Mouse (Mus musculus): Measurements from ENCODE around the gene Hdac7. TPM values are rescaled to one million over a fixed set of nuclear protein-coding genes. Genes with fewer than 3 reads are reported as not detected.

The Hdac7 gene
- polyA plus RNA-seq, 1 experiment from 2014 or later = 28.3 TPM

GRCm38 (mm10) chr15:97812875-97813274, 31.4 kb downstream of the Hdac7 start:
- H3K4me2 ChIP-seq (ENCODE audit: low read length) = no peak overlapping the region
- no peaks in the 10 kb centered on the region for H3K9me3 ChIP-seq (ENCODE audit: control insufficient read depth, low read length)
- H3K4me1 ChIP-seq (replicated peaks; ENCODE audit: control insufficient read depth, insufficient read depth, low read length) = peaks cover 20% of the 10 kb centered on the region
- DNase-seq (ENCODE audit: low spot score) = no peak
- 63% methylated on average over 7 of the region's 7 CpGs for WGBS
- no peak for ATAC-seq (replicated peaks; ENCODE audit: low FRiP score, low TSS enrichment, low read depth)
- H3K27ac ChIP-seq (ENCODE audit: low read depth) = no peak overlapping the region; the same call in 1 of the 2 replicates
- H3K4me3 ChIP-seq (ENCODE audit: low read depth, low read length) = no peak overlapping the region
- peaks cover 29% of the 10 kb centered on the region for H3K36me3 ChIP-seq (ENCODE audit: control insufficient read depth, insufficient read depth, low read length)
- no peaks in the 10 kb centered on the region for H3K27me3 ChIP-seq (replicated peaks; ENCODE audit: control insufficient read depth, insufficient read depth, low read length)
- no peak overlapping the region for H3K9ac ChIP-seq (ENCODE audit: low read length)

GRCm38 (mm10) chr15:97812126-97812525, 32.2 kb downstream of the Hdac7 start:
- ATAC-seq (replicated peaks; ENCODE audit: low FRiP score, low TSS enrichment, low read depth) (no peak), DNase-seq (ENCODE audit: low spot score) (no peak)
- no peaks in the 10 kb centered on the region for H3K27me3 ChIP-seq (replicated peaks; ENCODE audit: control insufficient read depth, insufficient read depth, low read length)
- H3K4me2 ChIP-seq (ENCODE audit: low read length) = no peak overlapping the region
- no peaks in the 10 kb centered on the region for H3K9me3 ChIP-seq (ENCODE audit: control insufficient read depth, low read length)
- H3K27ac ChIP-seq (ENCODE audit: low read depth) = no peak overlapping the region
- H3K4me1 ChIP-seq (replicated peaks; ENCODE audit: control insufficient read depth, insufficient read depth, low read length) = peaks cover 20% of the 10 kb centered on the region
- no peak overlapping the region for H3K9ac ChIP-seq (ENCODE audit: low read length)
- peaks cover 36% of the 10 kb centered on the region for H3K36me3 ChIP-seq (ENCODE audit: control insufficient read depth, insufficient read depth, low read length)
- H3K4me3 ChIP-seq (ENCODE audit: low read depth, low read length) = no peak overlapping the region
- WGBS = 79% methylated on average over 6 of the region's 6 CpGs

GRCm38 (mm10) chr15:97811307-97811706, 33.0 kb downstream of the Hdac7 start:
- no peak overlapping the region for H3K27ac ChIP-seq (ENCODE audit: low read depth)
- peaks cover 20% of the 10 kb centered on the region for H3K4me1 ChIP-seq (replicated peaks; ENCODE audit: control insufficient read depth, insufficient read depth, low read length)
- no peak overlapping the region for H3K4me3 ChIP-seq (ENCODE audit: low read depth, low read length)
- H3K36me3 ChIP-seq (ENCODE audit: control insufficient read depth, insufficient read depth, low read length) = peaks cover 44% of the 10 kb centered on the region
- no peak overlapping the region for H3K9ac ChIP-seq (ENCODE audit: low read length)
- WGBS = 87% methylated on average over 9 of the region's 9 CpGs
- H3K27me3 ChIP-seq (replicated peaks; ENCODE audit: control insufficient read depth, insufficient read depth, low read length) = no peaks in the 10 kb centered on the region
- no peaks in the 10 kb centered on the region for H3K9me3 ChIP-seq (ENCODE audit: control insufficient read depth, low read length)
- DNase-seq (ENCODE audit: low spot score) = no peak
- ATAC-seq (replicated peaks; ENCODE audit: low FRiP score, low TSS enrichment, low read depth) = no peak
- H3K4me2 ChIP-seq (ENCODE audit: low read length) = no peak overlapping the region

- H3K4me1 ChIP-seq (replicated peaks; ENCODE audit: control insufficient read depth, insufficient read depth, low read length) = peaks cover 20% of the 10 kb centered on the region
- no peak overlapping the region for H3K9ac ChIP-seq (ENCODE audit: low read length)
- no peak overlapping the region for H3K4me2 ChIP-seq (ENCODE audit: low read length)
- ATAC-seq (replicated peaks; ENCODE audit: low FRiP score, low TSS enrichment, low read depth) (no peak), DNase-seq (ENCODE audit: low spot score) (no peak)
- H3K9me3 ChIP-seq (ENCODE audit: control insufficient read depth, low read length) = no peaks in the 10 kb centered on the region
- H3K4me3 ChIP-seq (ENCODE audit: low read depth, low read length) = no peak overlapping the region
- 92% methylated on average over 5 of the region's 5 CpGs for WGBS
- H3K36me3 ChIP-seq (ENCODE audit: control insufficient read depth, insufficient read depth, low read length) = peaks cover 52% of the 10 kb centered on the region
- H3K27me3 ChIP-seq (replicated peaks; ENCODE audit: control insufficient read depth, insufficient read depth, low read length) = no peaks in the 10 kb centered on the region
- no peak overlapping the region for H3K27ac ChIP-seq (ENCODE audit: low read depth)
These were observed 33.9 kb downstream of the Hdac7 start for GRCm38 (mm10) chr15:97810399-97810798.

- 83% methylated on average over 5 of the region's 5 CpGs for WGBS
- no peak for DNase-seq (ENCODE audit: low spot score)
These were observed 34.4 kb downstream of the Hdac7 start for GRCm38 (mm10) chr15:97809942-97810341.

GRCm38 (mm10) chr15:97809206-97809605, 35.1 kb downstream of the Hdac7 start:
- no peaks in the 10 kb centered on the region for H3K27me3 ChIP-seq (replicated peaks; ENCODE audit: control insufficient read depth, insufficient read depth, low read length)
- H3K36me3 ChIP-seq (ENCODE audit: control insufficient read depth, insufficient read depth, low read length) = peaks cover 61% of the 10 kb centered on the region
- 82% methylated on average over 14 of the region's 14 CpGs for WGBS
- H3K4me1 ChIP-seq (replicated peaks; ENCODE audit: control insufficient read depth, insufficient read depth, low read length) = peaks cover 13% of the 10 kb centered on the region
- no peak overlapping the region for H3K9ac ChIP-seq (ENCODE audit: low read length)
- ATAC-seq (replicated peaks; ENCODE audit: low FRiP score, low TSS enrichment, low read depth) = no peak
- H3K4me2 ChIP-seq (ENCODE audit: low read length) = no peak overlapping the region
- no peak overlapping the region for H3K4me3 ChIP-seq (ENCODE audit: low read depth, low read length)
- no peak for DNase-seq (ENCODE audit: low spot score)
- H3K27ac ChIP-seq (ENCODE audit: low read depth) = no peak overlapping the region
- no peaks in the 10 kb centered on the region for H3K9me3 ChIP-seq (ENCODE audit: control insufficient read depth, low read length)

More at GRCm38 (mm10) chr15:97809942-97810341, 34.4 kb downstream of the Hdac7 start:
- Histone ChIP-seq H3K9ac (ENCODE audit: low read length) (no peak overlapping the region), H3K4me1 (replicated peaks; ENCODE audit: control insufficient read depth, insufficient read depth, low read length) (peaks cover 20% of the 10 kb centered on the region), H3K4me2 (ENCODE audit: low read length) (no peak overlapping the region), H3K9me3 (ENCODE audit: control insufficient read depth, low read length) (no peaks in the 10 kb centered on the region), H3K27me3 (replicated peaks; ENCODE audit: control insufficient read depth, insufficient read depth, low read length) (no peaks in the 10 kb centered on the region), H3K36me3 (ENCODE audit: control insufficient read depth, insufficient read depth, low read length) (peaks cover 56% of the 10 kb centered on the region), H3K27ac (ENCODE audit: low read depth) (no peak overlapping the region), H3K4me3 (ENCODE audit: low read depth, low read length) (no peak overlapping the region)
- no peak for ATAC-seq (replicated peaks; ENCODE audit: low FRiP score, low TSS enrichment, low read depth)

- Histone ChIP-seq H3K9ac (ENCODE audit: low read length) (no peak overlapping the region), H3K4me2 (ENCODE audit: low read length) (no peak overlapping the region), H3K9me3 (ENCODE audit: control insufficient read depth, low read length) (no peaks in the 10 kb centered on the region), H3K36me3 (ENCODE audit: control insufficient read depth, insufficient read depth, low read length) (peaks cover 61% of the 10 kb centered on the region), H3K27ac (ENCODE audit: low read depth) (no peak overlapping the region), H3K4me1 (replicated peaks; ENCODE audit: control insufficient read depth, insufficient read depth, low read length) (peaks cover 6% of the 10 kb centered on the region), H3K4me3 (ENCODE audit: low read depth, low read length) (no peak overlapping the region), H3K27me3 (replicated peaks; ENCODE audit: control insufficient read depth, insufficient read depth, low read length) (no peaks in the 10 kb centered on the region)
- no peak for DNase-seq (ENCODE audit: low spot score)
- WGBS = 87% methylated on average over 14 of the region's 14 CpGs
- ATAC-seq (replicated peaks; ENCODE audit: low FRiP score, low TSS enrichment, low read depth) = no peak
These were observed 35.8 kb downstream of the Hdac7 start for GRCm38 (mm10) chr15:97808532-97808931.

GRCm38 (mm10) chr15:97807867-97808266, 36.4 kb downstream of the Hdac7 start:
- Histone ChIP-seq H3K27me3 (replicated peaks; ENCODE audit: control insufficient read depth, insufficient read depth, low read length) (no peaks in the 10 kb centered on the region), H3K4me1 (replicated peaks; ENCODE audit: control insufficient read depth, insufficient read depth, low read length) (no peaks in the 10 kb centered on the region), H3K9ac (ENCODE audit: low read length) (no peak overlapping the region), H3K36me3 (ENCODE audit: control insufficient read depth, insufficient read depth, low read length) (peaks cover 63% of the 10 kb centered on the region), H3K27ac (ENCODE audit: low read depth) (no peak overlapping the region), H3K4me3 (ENCODE audit: low read depth, low read length) (no peak overlapping the region), H3K9me3 (ENCODE audit: control insufficient read depth, low read length) (no peaks in the 10 kb centered on the region), H3K4me2 (ENCODE audit: low read length) (no peak overlapping the region)
- no peak for DNase-seq (ENCODE audit: low spot score)
- WGBS = 78% methylated on average over 12 of the region's 12 CpGs
- ATAC-seq (replicated peaks; ENCODE audit: low FRiP score, low TSS enrichment, low read depth) = no peak

- Histone ChIP-seq H3K9ac (ENCODE audit: low read length) (no peak overlapping the region), H3K4me3 (ENCODE audit: low read depth, low read length) (no peak overlapping the region), H3K36me3 (ENCODE audit: control insufficient read depth, insufficient read depth, low read length) (peaks cover 82% of the 10 kb centered on the region), H3K27ac (ENCODE audit: low read depth) (no peak overlapping the region), H3K27me3 (replicated peaks; ENCODE audit: control insufficient read depth, insufficient read depth, low read length) (no peaks in the 10 kb centered on the region), H3K9me3 (ENCODE audit: control insufficient read depth, low read length) (no peaks in the 10 kb centered on the region), H3K4me2 (ENCODE audit: low read length) (0 out of 2 replicates have a peak overlapping the region, but pooled peaks have one; percentile 8), H3K4me1 (replicated peaks; ENCODE audit: control insufficient read depth, insufficient read depth, low read length) (no peaks in the 10 kb centered on the region)
- ATAC-seq (replicated peaks; ENCODE audit: low FRiP score, low TSS enrichment, low read depth) = peak; percentile 30; the same call in 1 of the 2 replicates
- 20% methylated on average over 13 of the region's 13 CpGs for WGBS
- no peak for DNase-seq (ENCODE audit: low spot score)
These were observed 41.7 kb downstream of the Hdac7 start for GRCm38 (mm10) chr15:97802575-97802974.

Data from intestine, embryonic 14.5 days (tissue).